Mouse (Mus musculus) hindbrain, embryonic 12.5 days (tissue): ENCODE results near the gene Mturn. TPM values are rescaled to one million over a fixed set of nuclear protein-coding genes. Genes with fewer than 3 reads are reported as not detected.

Experiments used
- ATAC-seq: fragments of 200-750 bp; cut with Nextera tagmentation; 2 replicates; pipeline ENCODE4 v1.8.0; 2017; ENCODE audit warnings: moderate TSS enrichment; ENCODE audit not compliant: low FRiP score
- H3K27ac ChIP-seq: fragments of 300-500 bp; sonication (generic); 2 replicates; pipeline ENCODE4 v1.5.1; 2016; ENCODE audit warnings: mild to moderate bottlenecking
- H3K27me3 ChIP-seq: fragments of 300-500 bp; sonication (generic); 2 replicates; pipeline ENCODE4 v1.6.1; 2016; ENCODE audit warnings: mild to moderate bottlenecking
- H3K36me3 ChIP-seq: fragments of 300-500 bp; sonication (generic); 2 replicates; pipeline ENCODE4 v1.6.1; 2016; ENCODE audit warnings: mild to moderate bottlenecking
- H3K4me1 ChIP-seq: fragments of 300-500 bp; sonication (generic); 2 replicates; pipeline ENCODE4 v1.6.1; 2016
- H3K4me2 ChIP-seq: fragments of 300-500 bp; sonication (generic); replicated peaks from 2 replicates; pipeline ENCODE4 v1.6.1; 2016; ENCODE audit warnings: mild to moderate bottlenecking
- H3K4me3 ChIP-seq: fragments of 300-500 bp; sonication (generic); 2 replicates; pipeline ENCODE4 v1.5.1; 2016; ENCODE audit warnings: mild to moderate bottlenecking
- H3K9ac ChIP-seq: fragments of 300-500 bp; sonication (generic); 2 replicates; pipeline ENCODE4 v1.6.1; 2016; ENCODE audit warnings: mild to moderate bottlenecking, moderate library complexity
- H3K9me3 ChIP-seq: fragments of 300-500 bp; sonication (generic); replicated peaks from 2 replicates; pipeline ENCODE4 v1.6.1; 2016; ENCODE audit warnings: mild to moderate bottlenecking
- WGBS: fragments of 180-500 bp; shearing (Covaris S2); methylation state at CpG from one replicate; pipeline ENCODE4 v1.1.7; 2016; 5-methylcytosine and 5-hydroxymethylcytosine counted together
- polyA plus RNA-seq: library from polyadenylated mRNA; unstranded; fragments of >200 nt; fragmentation: Nextera tagmentation; extraction: Ambion mirVana; gene quantifications from 2 replicates; pipeline ENCODE4 v1.2.1, GENCODE M21; 2016

Mturn gene
- polyA plus RNA-seq, 1 experiment from 2014 or later, result 54.5 TPM

DNA sequence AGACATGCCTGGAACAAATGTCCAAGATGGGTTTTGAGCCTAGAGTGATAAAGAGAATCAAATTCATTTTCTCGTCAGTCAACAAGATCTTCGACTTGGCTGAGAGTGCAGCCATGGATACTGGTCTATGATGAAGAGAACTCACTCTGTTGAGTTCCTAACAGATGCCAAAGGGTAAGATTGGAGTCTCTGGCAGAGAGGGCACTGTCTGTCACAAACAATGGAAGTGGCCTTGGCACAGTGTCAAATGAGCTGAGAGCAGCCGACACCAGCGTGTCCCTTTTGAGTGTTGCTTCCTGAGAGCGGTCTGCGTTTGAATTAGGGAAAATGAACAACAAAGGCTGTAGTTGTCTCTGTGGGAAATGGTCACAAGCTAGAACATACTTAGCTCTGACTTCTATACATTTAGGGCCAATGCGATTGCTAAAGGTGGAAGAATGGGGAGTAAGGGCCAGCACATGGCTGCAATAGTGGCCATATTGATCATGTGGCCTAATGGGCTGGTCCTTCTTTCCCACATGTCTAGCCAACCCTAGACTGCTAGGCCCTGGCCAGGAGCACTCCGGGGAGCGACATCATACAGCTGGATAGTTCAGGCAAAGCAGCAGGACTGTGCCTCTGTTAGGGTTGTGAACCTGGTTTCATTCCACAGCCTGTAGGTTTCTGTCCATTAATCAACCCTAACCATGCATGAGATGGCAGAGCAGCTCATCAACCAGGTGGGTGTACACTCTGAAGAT is 39.3 kb downstream of the Mturn start:
- no peak overlapping the region for H3K9ac ChIP-seq
- H3K27me3 ChIP-seq, result no peaks in the 10 kb centered on the region
- WGBS, result 78% methylated on average over 9 of the region's 9 CpGs
- H3K4me2 ChIP-seq, result no peak overlapping the region
- ATAC-seq, result no peak
- no peak overlapping the region for H3K27ac ChIP-seq
- H3K36me3 ChIP-seq, result no peaks in the 10 kb centered on the region
- no peaks in the 10 kb centered on the region for H3K9me3 ChIP-seq
- peaks cover 9% of the 10 kb centered on the region for H3K4me1 ChIP-seq
- no peak overlapping the region for H3K4me3 ChIP-seq

GRCm38 (mm10) chr6:54721252-54721635 is 39.8 kb downstream of the Mturn start:
- Histone ChIP-seq H3K36me3 (no peaks in the 10 kb centered on the region), H3K9ac (no peak overlapping the region), H3K27me3 (no peaks in the 10 kb centered on the region), H3K9me3 (no peaks in the 10 kb centered on the region), H3K4me3 (no peak overlapping the region), H3K4me1 (peaks cover 9% of the 10 kb centered on the region), H3K27ac (no peak overlapping the region), H3K4me2 (no peak overlapping the region)
- no peak for ATAC-seq
- 93% methylated on average over 4 of the region's 4 CpGs for WGBS

GRCm38 (mm10) chr6:54726309-54726708 is 44.9 kb downstream of the Mturn start:
- Histone ChIP-seq H3K36me3 (no peaks in the 10 kb centered on the region), H3K4me2 (no peak overlapping the region), H3K9me3 (no peaks in the 10 kb centered on the region), H3K27me3 (no peaks in the 10 kb centered on the region), H3K4me3 (no peak overlapping the region), H3K27ac (no peak overlapping the region), H3K4me1 (no peaks in the 10 kb centered on the region), H3K9ac (no peak overlapping the region)
- 92% methylated on average over 6 of the region's 6 CpGs for WGBS
- ATAC-seq, result no peak

GRCm38 (mm10) chr6:54726796-54727195 is 45.4 kb downstream of the Mturn start:
- Histone ChIP-seq H3K27me3 (no peaks in the 10 kb centered on the region), H3K4me2 (no peak overlapping the region), H3K9ac (no peak overlapping the region), H3K36me3 (no peaks in the 10 kb centered on the region), H3K4me3 (no peak overlapping the region), H3K27ac (no peak overlapping the region), H3K9me3 (no peaks in the 10 kb centered on the region), H3K4me1 (no peaks in the 10 kb centered on the region)
- 83% methylated on average over 6 of the region's 6 CpGs for WGBS
- ATAC-seq, result no peak

DNA sequence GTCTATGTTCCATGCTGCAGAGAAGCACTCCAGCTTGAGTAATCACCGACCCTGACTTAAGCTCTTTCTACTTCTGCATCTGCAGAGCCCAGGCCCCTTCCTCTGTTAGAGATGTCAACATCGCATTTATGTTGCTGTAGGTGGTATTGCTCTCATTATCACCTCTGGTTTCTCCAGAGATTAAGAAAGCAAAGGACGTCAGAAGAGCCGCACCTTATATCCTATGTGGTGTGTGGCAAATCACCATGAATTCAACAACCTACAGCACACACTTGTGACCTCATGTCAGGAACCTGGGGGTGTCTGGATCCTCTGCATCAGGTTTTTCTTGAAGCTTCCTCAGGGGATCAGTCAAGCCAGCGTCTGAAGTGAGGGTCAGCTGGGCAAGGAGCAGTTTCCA is 46.0 kb downstream of the Mturn start:
- Histone ChIP-seq H3K4me2 (no peak overlapping the region), H3K4me1 (no peaks in the 10 kb centered on the region), H3K27ac (no peak overlapping the region), H3K9me3 (no peaks in the 10 kb centered on the region), H3K4me3 (no peak overlapping the region), H3K36me3 (no peaks in the 10 kb centered on the region), H3K27me3 (no peaks in the 10 kb centered on the region), H3K9ac (no peak overlapping the region)
- no peak for ATAC-seq
- WGBS, result 87% methylated on average over 5 of the region's 5 CpGs

- Histone ChIP-seq H3K27ac (no peak overlapping the region), H3K36me3 (no peaks in the 10 kb centered on the region), H3K9me3 (no peaks in the 10 kb centered on the region), H3K4me2 (no peak overlapping the region), H3K4me3 (no peak overlapping the region), H3K9ac (no peak overlapping the region), H3K27me3 (no peaks in the 10 kb centered on the region), H3K4me1 (no peaks in the 10 kb centered on the region)
- WGBS, result 78% methylated on average over 2 of the region's 2 CpGs
- no peak for ATAC-seq
These were observed 48.2 kb downstream of the Mturn start for GRCm38 (mm10) chr6:54729451-54730105.

DNA sequence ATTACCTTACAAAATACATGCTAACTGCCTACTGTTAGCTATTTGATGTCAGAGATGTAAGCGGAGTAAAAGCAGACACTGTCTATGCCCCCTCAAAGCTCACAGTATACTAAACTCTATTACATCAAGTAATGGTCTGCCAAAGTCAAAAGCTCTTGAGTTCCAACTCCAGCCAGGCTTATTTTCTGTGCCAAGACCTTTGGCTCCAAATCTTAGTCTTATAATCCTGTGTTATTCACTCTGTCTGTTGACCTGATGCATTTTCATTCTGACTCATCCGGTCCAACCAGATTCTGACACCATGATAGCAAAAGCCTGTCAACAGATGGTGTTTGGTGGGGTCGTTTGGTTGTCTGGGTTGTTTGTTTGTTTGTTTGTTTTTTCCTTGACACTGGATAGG is 50.3 kb downstream of the Mturn start:
- Histone ChIP-seq H3K9ac (no peak overlapping the region), H3K4me2 (no peak overlapping the region), H3K4me1 (no peaks in the 10 kb centered on the region), H3K27ac (no peak overlapping the region), H3K36me3 (no peaks in the 10 kb centered on the region), H3K9me3 (no peaks in the 10 kb centered on the region), H3K27me3 (no peaks in the 10 kb centered on the region), H3K4me3 (no peak overlapping the region)
- 81% methylated on average over 3 of the region's 3 CpGs for WGBS
- ATAC-seq, result no peak

- Histone ChIP-seq H3K27ac (no peak overlapping the region), H3K27me3 (no peaks in the 10 kb centered on the region), H3K4me2 (no peak overlapping the region), H3K36me3 (no peaks in the 10 kb centered on the region), H3K9ac (no peak overlapping the region), H3K9me3 (no peaks in the 10 kb centered on the region), H3K4me1 (no peaks in the 10 kb centered on the region), H3K4me3 (no peak overlapping the region)
- 71% methylated on average over 7 of the region's 7 CpGs for WGBS
- no peak for ATAC-seq
These were observed 51.3 kb downstream of the Mturn start for GRCm38 (mm10) chr6:54732721-54733120.

DNA sequence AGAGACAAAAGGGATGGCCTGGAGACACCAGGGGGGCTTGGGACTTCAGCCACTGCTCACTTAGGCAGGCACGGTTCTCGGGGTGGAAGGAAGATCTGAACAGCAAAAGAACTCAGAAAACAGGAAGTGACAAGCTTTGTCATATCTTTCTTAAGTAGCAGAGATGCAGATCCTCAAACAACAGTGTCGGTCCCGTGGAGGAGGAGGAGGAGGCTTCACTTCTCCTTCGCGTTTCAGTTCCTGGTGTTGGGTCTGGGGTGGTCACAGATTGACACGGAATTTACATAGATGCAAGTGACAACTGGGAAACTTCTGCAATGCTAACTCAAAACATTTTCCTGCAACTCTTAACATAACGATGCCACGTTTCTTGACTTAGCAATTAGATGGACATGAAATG is 54.7 kb downstream of the Mturn start:
- no peaks in the 10 kb centered on the region for H3K27me3 ChIP-seq
- no peak overlapping the region for H3K27ac ChIP-seq
- no peaks in the 10 kb centered on the region for H3K9me3 ChIP-seq
- H3K4me3 ChIP-seq, result no peak overlapping the region
- WGBS, result 80% methylated on average over 9 of the region's 9 CpGs
- H3K4me2 ChIP-seq, result no peak overlapping the region
- no peaks in the 10 kb centered on the region for H3K4me1 ChIP-seq
- ATAC-seq, result no peak
- H3K9ac ChIP-seq, result no peak overlapping the region
- H3K36me3 ChIP-seq, result no peaks in the 10 kb centered on the region

GRCm38 (mm10) chr6:54737255-54737654 is 55.8 kb downstream of the Mturn start:
- Histone ChIP-seq H3K4me3 (no peak overlapping the region), H3K9me3 (no peaks in the 10 kb centered on the region), H3K36me3 (no peaks in the 10 kb centered on the region), H3K9ac (no peak overlapping the region), H3K27me3 (no peaks in the 10 kb centered on the region), H3K27ac (no peak overlapping the region), H3K4me1 (no peaks in the 10 kb centered on the region), H3K4me2 (no peak overlapping the region)
- 88% methylated on average over 3 of the region's 3 CpGs for WGBS
- no peak for ATAC-seq

DNA sequence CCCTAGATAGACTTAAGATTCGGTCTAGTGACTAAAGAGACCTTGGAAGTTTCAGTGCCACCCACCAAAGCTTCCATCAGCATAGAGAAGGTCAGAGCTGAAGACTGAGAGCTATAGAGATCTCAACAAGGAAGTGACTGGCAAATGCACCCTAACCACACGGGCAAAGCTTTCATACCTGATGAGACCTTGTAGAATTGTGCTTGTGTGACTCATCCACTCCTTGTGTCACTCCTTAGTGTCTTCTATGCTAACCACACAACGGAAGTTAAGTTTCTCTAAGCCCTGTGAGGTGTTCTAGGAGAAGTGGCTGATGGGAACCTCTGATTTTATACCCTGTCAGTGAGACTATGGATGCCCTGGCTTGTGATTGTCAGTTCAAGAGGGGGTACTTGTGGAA is 56.3 kb downstream of the Mturn start:
- H3K4me3 ChIP-seq, result no peak overlapping the region
- no peak overlapping the region for H3K9ac ChIP-seq
- H3K4me1 ChIP-seq, result no peaks in the 10 kb centered on the region
- no peak for ATAC-seq
- H3K36me3 ChIP-seq, result no peaks in the 10 kb centered on the region
- no peaks in the 10 kb centered on the region for H3K27me3 ChIP-seq
- no peaks in the 10 kb centered on the region for H3K9me3 ChIP-seq
- no peak overlapping the region for H3K27ac ChIP-seq
- 87% methylated on average over 3 of the region's 3 CpGs for WGBS
- no peak overlapping the region for H3K4me2 ChIP-seq

DNA sequence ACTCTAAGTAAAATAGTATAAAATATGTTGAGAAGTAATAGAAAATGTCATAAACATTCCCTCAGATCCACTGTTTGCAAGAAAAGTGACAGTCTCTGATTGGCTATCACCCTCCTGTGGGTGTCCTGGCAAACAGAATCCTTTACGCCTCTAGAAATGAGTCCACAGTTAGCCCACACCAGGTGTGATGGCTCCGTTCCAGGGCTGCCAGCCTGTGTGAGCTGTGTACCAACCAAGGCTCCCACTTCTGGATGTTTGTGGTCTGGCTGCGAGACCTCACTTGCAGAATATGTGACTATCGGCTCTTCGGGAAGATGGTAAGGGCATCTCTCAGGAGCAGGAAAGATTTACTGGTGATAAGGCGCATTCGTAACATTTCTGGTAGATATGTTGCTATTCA is 67.6 kb downstream of the Mturn start:
- H3K4me2 ChIP-seq, result no peak overlapping the region
- H3K27ac ChIP-seq, result no peak overlapping the region
- H3K4me3 ChIP-seq, result no peak overlapping the region
- ATAC-seq, result no peak
- H3K9me3 ChIP-seq, result no peaks in the 10 kb centered on the region
- WGBS, result 92% methylated on average over 7 of the region's 7 CpGs
- no peaks in the 10 kb centered on the region for H3K4me1 ChIP-seq
- no peaks in the 10 kb centered on the region for H3K27me3 ChIP-seq
- no peak overlapping the region for H3K9ac ChIP-seq
- H3K36me3 ChIP-seq, result no peaks in the 10 kb centered on the region

DNA sequence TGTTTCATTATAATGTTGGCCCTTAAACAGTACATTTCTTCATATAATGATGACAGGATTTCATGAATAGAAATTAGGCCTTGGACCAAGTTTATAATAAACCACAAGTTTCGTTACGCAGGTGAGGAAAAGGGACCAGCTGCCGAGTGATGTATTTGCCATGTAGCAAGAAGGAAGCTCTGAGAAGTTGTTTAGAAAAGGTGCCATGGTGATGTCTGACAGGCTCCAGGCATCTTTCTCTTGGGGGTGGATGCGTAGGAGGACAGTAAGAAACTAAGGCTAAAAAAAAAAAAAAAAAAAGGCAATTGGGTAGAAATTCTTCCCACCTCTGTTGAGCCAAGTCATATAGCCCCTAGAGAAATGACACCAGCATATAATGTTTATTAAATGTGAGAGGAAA is 70.2 kb downstream of the Mturn start:
- Histone ChIP-seq H3K4me3 (no peak overlapping the region), H3K4me2 (no peak overlapping the region)
- WGBS, result 89% methylated on average over 4 of the region's 4 CpGs

More for the DNA sequence above, 70.2 kb downstream of the Mturn start:
- no peaks in the 10 kb centered on the region for H3K4me1 ChIP-seq
- no peak for ATAC-seq
- no peak overlapping the region for H3K27ac ChIP-seq
- no peak overlapping the region for H3K9ac ChIP-seq
- H3K9me3 ChIP-seq, result no peaks in the 10 kb centered on the region
- H3K27me3 ChIP-seq, result no peaks in the 10 kb centered on the region
- H3K36me3 ChIP-seq, result no peaks in the 10 kb centered on the region
